Mouse (Mus musculus) lung, adult 2 months (tissue): Measurements from ENCODE around the gene Pipox. TPM values are rescaled to one million over a fixed set of nuclear protein-coding genes. Genes with fewer than 3 reads are reported as not detected.

Experiments
- DNase-seq: peaks from one replicate; pipeline ENCODE4 v3.0.0; 2022
- H3K4me1 ChIP-seq: fragments of 200-500 bp; 2 replicates; pipeline ENCODE4 v1.6.1; 2011; ENCODE audit warnings: low read length; ENCODE audit not compliant: control insufficient read depth, insufficient read depth
- H3K4me3 ChIP-seq: fragments of 200-500 bp; replicated peaks from 2 replicates; pipeline ENCODE3; 2011; ENCODE audit warnings: low read depth, mild to moderate bottlenecking, control low read depth, low read length; ENCODE audit errors: extremely low read depth
- CTCF ChIP-seq: fragments of 200-500 bp; IDR thresholded peaks from 2 replicates; pipeline ENCODE4 v1.5.1; 2011; ENCODE audit warnings: mild to moderate bottlenecking, low read length, control low read depth; ENCODE audit not compliant: insufficient read depth
- POLR2A ChIP-seq: fragments of 200-500 bp; IDR thresholded peaks from 2 replicates; pipeline ENCODE4 v1.6.1; 2011; ENCODE audit warnings: low read depth, mild to moderate bottlenecking, control low read depth, low read length, borderline replicate concordance; ENCODE audit errors: extremely low read depth
- WGBS: fragments of 180-500 bp; shearing (Covaris S2); methylation state at CpG from one replicate; pipeline ENCODE4 v1.1.7; 2018; 5-methylcytosine and 5-hydroxymethylcytosine counted together
- polyA plus RNA-seq: library from polyadenylated mRNA; depleted of rRNA; stranded (reverse); fragments of >200 nt; gene quantifications from 2 replicates; pipeline ENCODE4 v1.2.3, GENCODE M21; 2012

Gene Pipox
- polyA plus RNA-seq, 1 experiment, result 1.3 TPM

- WGBS, result 24% methylated on average over 6 of the region's 6 CpGs
- Histone ChIP-seq H3K4me1 (peaks cover 16% of the 10 kb centered on the region), H3K4me3 (no peak overlapping the region)
- TF ChIP-seq POLR2A (no peak), CTCF (no peak)
- no peak for DNase-seq
Measured at GRCm38 (mm10) chr11:77896480-77896819, 2.6 kb upstream of the Pipox start.

- H3K4me1 ChIP-seq, result peaks cover 15% of the 10 kb centered on the region
- no peak overlapping the region for H3K4me3 ChIP-seq
- TF ChIP-seq POLR2A, result no peak
- DNase-seq, result no peak
- WGBS, result 69% methylated on average over 9 of the region's 9 CpGs
Measured at GRCm38 (mm10) chr11:77896011-77896410, 2.1 kb upstream of the Pipox start.

- H3K4me3 ChIP-seq, result no peak overlapping the region
- WGBS, result 80% methylated on average over 2 of the region's 2 CpGs
- TF ChIP-seq CTCF (no peak), POLR2A (no peak)
- peaks cover 14% of the 10 kb centered on the region for H3K4me1 ChIP-seq
- no peak for DNase-seq
Measured at GRCm38 (mm10) chr11:77894967-77895366, 1.1 kb upstream of the Pipox start.

GRCm38 (mm10) chr11:77893283-77893682 is 613 bp downstream of the Pipox start:
- no peak for DNase-seq
- WGBS, result 76% methylated on average over 6 of the region's 6 CpGs
- H3K4me3 ChIP-seq, result no peak overlapping the region
- TF ChIP-seq POLR2A, result no peak
- H3K4me1 ChIP-seq, result peaks cover 14% of the 10 kb centered on the region

- H3K4me3 ChIP-seq, result no peak overlapping the region
Measured at GRCm38 (mm10) chr11:77892883-77893282, 1.0 kb downstream of the Pipox start.

GRCm38 (mm10) chr11:77890648-77891258 is 3.1 kb downstream of the Pipox start:
- 78% methylated on average over 2 of the region's 2 CpGs for WGBS
- DNase-seq, result no peak

More at GRCm38 (mm10) chr11:77892883-77893282, 1.0 kb downstream of the Pipox start:
- peaks cover 14% of the 10 kb centered on the region for H3K4me1 ChIP-seq
- no peak for TF ChIP-seq POLR2A
- no peak for TF ChIP-seq CTCF
- DNase-seq, result no peak
- 51% methylated on average over 5 of the region's 5 CpGs for WGBS

GRCm38 (mm10) chr11:77889484-77889883 is 4.4 kb downstream of the Pipox start:
- Histone ChIP-seq H3K4me1 (peaks cover 10% of the 10 kb centered on the region), H3K4me3 (no peak overlapping the region)
- no peak for DNase-seq
- 20% methylated on average over 1 of the region's 2 CpGs for WGBS
- TF ChIP-seq POLR2A, result no peak
- no peak for TF ChIP-seq CTCF

More at GRCm38 (mm10) chr11:77890648-77891258, 3.1 kb downstream of the Pipox start:
- TF ChIP-seq CTCF (no peak), POLR2A (no peak)
- H3K4me1 ChIP-seq, result peaks cover 10% of the 10 kb centered on the region
- no peak overlapping the region for H3K4me3 ChIP-seq

GRCm38 (mm10) chr11:77888846-77889245 is 5.0 kb downstream of the Pipox start:
- Histone ChIP-seq H3K4me3 (no peak overlapping the region), H3K4me1 (peaks cover 5% of the 10 kb centered on the region)
- TF ChIP-seq POLR2A (no peak), CTCF (no peak)
- no peak for DNase-seq
- WGBS, result 85% methylated on average over 5 of the region's 5 CpGs

- TF ChIP-seq CTCF, result no peak
- TF ChIP-seq POLR2A, result no peak
- 49% methylated on average over 17 of the region's 17 CpGs for WGBS
- H3K4me1 ChIP-seq, result no peaks in the 10 kb centered on the region
- no peak overlapping the region for H3K4me3 ChIP-seq
- DNase-seq, result no peak
Measured at GRCm38 (mm10) chr11:77887373-77887960, 6.4 kb downstream of the Pipox start.

GRCm38 (mm10) chr11:77885246-77885575 is 8.7 kb downstream of the Pipox start:
- DNase-seq, result no peak
- Histone ChIP-seq H3K4me3 (no peak overlapping the region), H3K4me1 (no peaks in the 10 kb centered on the region)
- TF ChIP-seq POLR2A (no peak), CTCF (no peak)
- WGBS, result 68% methylated on average over 8 of the region's 8 CpGs

GRCm38 (mm10) chr11:77884524-77885245 is 9.2 kb downstream of the Pipox start:
- WGBS, result 58% methylated on average over 10 of the region's 10 CpGs
- H3K4me1 ChIP-seq, result no peaks in the 10 kb centered on the region
- no peak for DNase-seq
- no peak overlapping the region for H3K4me3 ChIP-seq
- TF ChIP-seq CTCF, result no peak
- TF ChIP-seq POLR2A, result no peak
